Mouse (Mus musculus): ENCODE measurements at regions not wholly inside any gene's neighbourhood (a gene's known extent, or its start where the extent isn't known, plus 50 kb on each side); places are given as distances from the start of the nearest gene placed in this dataset.

GRCm38 (mm10) chr4:142351831-142352230, 112.6 kb upstream of the Kazn start:
- peak in 1 of 2 experiments; percentile 45 for DNase-seq

- DNase-seq, result no peak
Observed at GRCm38 (mm10) chr4:142350986-142351385, 111.8 kb upstream of the Kazn start.

GRCm38 (mm10) chr4:142348910-142349309, 109.7 kb upstream of the Kazn start:
- peak in 1 of 2 experiments; percentile 35 for DNase-seq

- DNase-seq, result no peak
Observed at GRCm38 (mm10) chr4:142342482-142343206, 103.4 kb upstream of the Kazn start.

- DNase-seq, result peak; percentile 58 to 67
Observed at GRCm38 (mm10) chr4:142341305-142341704, 102.1 kb upstream of the Kazn start.

GRCm38 (mm10) chr4:142340057-142340456, 100.9 kb upstream of the Kazn start:
- DNase-seq, result peak in 1 of 2 experiments; percentile 25

- DNase-seq, result peak; percentile 76 to 88
Observed at GRCm38 (mm10) chr4:142337701-142338100, 98.5 kb upstream of the Kazn start.

GRCm38 (mm10) chr4:142336943-142337342, 97.7 kb upstream of the Kazn start:
- no peak for DNase-seq

GRCm38 (mm10) chr4:142334084-142334483, 94.9 kb upstream of the Kazn start:
- DNase-seq, result no peak

GRCm38 (mm10) chr4:142330599-142330998, 91.4 kb upstream of the Kazn start:
- no peak for DNase-seq

- peak in 1 of 2 experiments; percentile 56 for DNase-seq
Observed at GRCm38 (mm10) chr4:142329600-142329999, 90.4 kb upstream of the Kazn start.

- no peak for DNase-seq
Observed at GRCm38 (mm10) chr4:142326511-142326910, 87.3 kb upstream of the Kazn start.

- no peak for DNase-seq
Observed at GRCm38 (mm10) chr4:142321209-142321863, 82.1 kb upstream of the Kazn start.

GRCm38 (mm10) chr4:142310282-142310681, 71.1 kb upstream of the Kazn start:
- DNase-seq, result no peak

GRCm38 (mm10) chr4:142308271-142308670, 69.1 kb upstream of the Kazn start:
- DNase-seq, result no peak

GRCm38 (mm10) chr4:142307321-142307720, 68.1 kb upstream of the Kazn start:
- DNase-seq, result no peak

- DNase-seq, result no peak
Observed at GRCm38 (mm10) chr4:142306076-142306475, 66.9 kb upstream of the Kazn start.

- peak; percentile 98 to 99 for DNase-seq
Observed at GRCm38 (mm10) chr4:142303374-142304020, 64.3 kb upstream of the Kazn start.

- peak in 1 of 2 experiments; percentile 40 for DNase-seq
Observed at GRCm38 (mm10) chr4:142302724-142303120, 63.5 kb upstream of the Kazn start.

GRCm38 (mm10) chr4:142302041-142302723, 63.0 kb upstream of the Kazn start:
- peak; percentile 69 to 70 for DNase-seq

- DNase-seq, result no peak
Observed at GRCm38 (mm10) chr4:142298770-142299337, 59.7 kb upstream of the Kazn start.

GRCm38 (mm10) chr4:142292760-142293159, 53.6 kb upstream of the Kazn start:
- DNase-seq, result peak in 1 of 2 experiments; percentile 49

GRCm38 (mm10) chr4:142292334-142292733, 53.1 kb upstream of the Kazn start:
- DNase-seq, result no peak

All from cerebellum, postnatal 25 days (tissue).